Mouse (Mus musculus) kidney, adult 2 months (tissue): ENCODE results near the gene Gucy2c. TPM values are rescaled to one million over a fixed set of nuclear protein-coding genes. Genes with fewer than 3 reads are reported as not detected.

ENCODE experiments used
- DNase-seq: peaks from one replicate; pipeline ENCODE4 v3.0.0; 2021
- H3K27ac ChIP-seq: fragments of 200-500 bp; 2 replicates; pipeline ENCODE4 v1.5.1; 2012; ENCODE audit warnings: low read depth, low read length, control low read depth, inconsistent platforms; ENCODE audit not compliant: insufficient read depth
- H3K27me3 ChIP-seq: fragments of 200-500 bp; replicated peaks from 2 replicates; pipeline ENCODE4 v1.6.1; 2012; ENCODE audit warnings: mild to moderate bottlenecking, moderate library complexity, low read length, inconsistent platforms; ENCODE audit not compliant: control insufficient read depth, insufficient read depth
- H3K36me3 ChIP-seq: fragments of 200-500 bp; 2 replicates; pipeline ENCODE4 v1.6.1; 2012; ENCODE audit warnings: mild to moderate bottlenecking, moderate library complexity, low read length, inconsistent platforms; ENCODE audit not compliant: control insufficient read depth, insufficient read depth
- H3K4me1 ChIP-seq: fragments of 200-500 bp; 2 replicates; pipeline ENCODE4 v1.6.1; 2011; ENCODE audit warnings: low read length; ENCODE audit not compliant: control insufficient read depth, insufficient read depth
- H3K4me3 ChIP-seq: fragments of 200-500 bp; 2 replicates; pipeline ENCODE4 v1.5.1; 2011; ENCODE audit warnings: mild to moderate bottlenecking, low read depth, low read length, control low read depth; ENCODE audit not compliant: insufficient read depth
- CTCF ChIP-seq: fragments of 200-500 bp; conservative IDR thresholded peaks from 2 replicates; pipeline ENCODE4 v1.5.1; 2011; ENCODE audit warnings: low read depth, mild to moderate bottlenecking, control low read depth, low read length, moderate library complexity, mixed read lengths; ENCODE audit not compliant: insufficient read depth, insufficient read length
- POLR2A ChIP-seq: fragments of 200-500 bp; IDR thresholded peaks from one replicate; pipeline ENCODE4 v1.6.1; 2011; ENCODE audit warnings: low read depth, low read length, control low read depth
- WGBS: fragments of 180-500 bp; shearing (Covaris S2); methylation state at CpG from one replicate; pipeline ENCODE4 v1.1.7; 2018; 5-methylcytosine and 5-hydroxymethylcytosine counted together
- polyA plus RNA-seq: library from polyadenylated mRNA; depleted of rRNA; stranded (reverse); fragments of >200 nt; gene quantifications from 2 replicates; pipeline ENCODE4 v1.2.3, GENCODE M21; 2012; rRNA removed

The Gucy2c gene
- polyA plus RNA-seq: 0.01 and 0.02 TPM in 2 replicates

GRCm38 (mm10) chr6:136781377-136781986, at the start of gene Gucy2c:
Gene Gucy2c, minus strand, starts transcription at chr6:136781765.
- WGBS: 72% methylated on average over 20 of the region's 20 CpGs
- H3K27me3 ChIP-seq: no peaks in the 10 kb centered on the region
- H3K36me3 ChIP-seq: no peaks in the 10 kb centered on the region
- TF ChIP-seq CTCF (no peak), POLR2A (no peak)
- H3K4me1 ChIP-seq: no peaks in the 10 kb centered on the region
- no peak within 1 kb of the TSS for H3K4me3 ChIP-seq
- H3K27ac ChIP-seq: no peak within 1 kb of the TSS
- no peak for DNase-seq

GRCm38 (mm10) chr6:136828681-136829080, 47.1 kb upstream of the Gucy2c start:
- peak overlapping the region; percentile 75; the same call in 1 of the 2 replicates for H3K27ac ChIP-seq
- no peaks in the 10 kb centered on the region for H3K27me3 ChIP-seq
- DNase-seq: no peak
- 37% methylated on average over 4 of the region's 4 CpGs for WGBS
- peaks cover 5% of the 10 kb centered on the region; the same call in 1 of the 2 replicates for H3K36me3 ChIP-seq
- peak overlapping the region; percentile 44; the same call in 1 of the 2 replicates for H3K4me3 ChIP-seq
- TF ChIP-seq POLR2A: no peak
- no peak for TF ChIP-seq CTCF
- peaks cover 4% of the 10 kb centered on the region for H3K4me1 ChIP-seq

- WGBS: under 1% methylated on average over 45 of the region's 45 CpGs
- H3K36me3 ChIP-seq: peaks cover 5% of the 10 kb centered on the region; the same call in 1 of the 2 replicates
- peak; percentile 53 for TF ChIP-seq CTCF
- peak; percentile 54 for TF ChIP-seq POLR2A
Measured at GRCm38 (mm10) chr6:136827881-136828561, 46.5 kb upstream of the Gucy2c start, which contains the start of gene Wbp11. Gene Wbp11, minus strand, starts transcription at chr6:136828233.

GRCm38 (mm10) chr6:136827516-136827880, 45.9 kb upstream of the Gucy2c start, which contains the start of gene BC049715:
Gene BC049715, plus strand, starts transcription at chr6:136827626.
- under 1% methylated on average over 34 of the region's 34 CpGs for WGBS
- Histone ChIP-seq H3K27me3 (no peaks in the 10 kb centered on the region), H3K4me3 (peak within 1 kb of the TSS; percentile 85), H3K4me1 (peaks cover 4% of the 10 kb centered on the region), H3K36me3 (peaks cover 5% of the 10 kb centered on the region; the same call in 1 of the 2 replicates), H3K27ac (peak within 1 kb of the TSS; percentile 91)
- peak; percentile 67 for DNase-seq
- TF ChIP-seq CTCF (no peak), POLR2A (no peak)

More at GRCm38 (mm10) chr6:136827881-136828561, 46.5 kb upstream of the Gucy2c start, which contains the start of gene Wbp11:
- peak; percentile 99 for DNase-seq
- H3K27me3 ChIP-seq: no peaks in the 10 kb centered on the region
- peak within 1 kb of the TSS; percentile 91 for H3K27ac ChIP-seq
- H3K4me1 ChIP-seq: peaks cover 4% of the 10 kb centered on the region
- peak within 1 kb of the TSS; percentile 85 for H3K4me3 ChIP-seq

- H3K4me1 ChIP-seq: peaks cover 4% of the 10 kb centered on the region
- peak overlapping the region; percentile 85 for H3K4me3 ChIP-seq
- peaks cover 5% of the 10 kb centered on the region; the same call in 1 of the 2 replicates for H3K36me3 ChIP-seq
- 7% methylated on average over 7 of the region's 7 CpGs for WGBS
- peak overlapping the region; percentile 91 for H3K27ac ChIP-seq
- no peak for DNase-seq
- H3K27me3 ChIP-seq: no peaks in the 10 kb centered on the region
- no peak for TF ChIP-seq CTCF
- TF ChIP-seq POLR2A: no peak
Measured at GRCm38 (mm10) chr6:136827116-136827515, 45.6 kb upstream of the Gucy2c start.

GRCm38 (mm10) chr6:136824987-136825386, 43.4 kb upstream of the Gucy2c start:
- WGBS: 84% methylated on average over 8 of the region's 8 CpGs
- no peak for TF ChIP-seq POLR2A
- no peak for TF ChIP-seq CTCF
- Histone ChIP-seq H3K4me3 (no peak overlapping the region), H3K36me3 (peaks cover 5% of the 10 kb centered on the region; the same call in 1 of the 2 replicates), H3K27ac (no peak overlapping the region), H3K4me1 (peaks cover 4% of the 10 kb centered on the region), H3K27me3 (no peaks in the 10 kb centered on the region)
- DNase-seq: no peak

GRCm38 (mm10) chr6:136821086-136821485, 39.5 kb upstream of the Gucy2c start:
- no peak for DNase-seq
- TF ChIP-seq POLR2A (no peak), CTCF (no peak)
- no peaks in the 10 kb centered on the region for H3K27me3 ChIP-seq
- no peak overlapping the region for H3K27ac ChIP-seq
- no peak overlapping the region for H3K4me3 ChIP-seq
- peaks cover 6% of the 10 kb centered on the region for H3K36me3 ChIP-seq
- no peaks in the 10 kb centered on the region for H3K4me1 ChIP-seq
- WGBS: 93% methylated on average over 18 of the region's 18 CpGs
